Mouse (Mus musculus): Measurements from ENCODE around the gene Wee1.
"Not testable (repeated sequence)": the region's sequence is repeated elsewhere in the genome, so short reads cannot be mapped to it uniquely, and the experiment has no call there.

Wee1 gene

GRCm38 (mm10) chr7:110122565-110123422 lies 948 bp downstream of the Wee1 start:
- DNase-seq (ENCODE audit: low read depth in 1 of 2, low spot score in 2 of 2), result peak in 1 of 2 experiments; percentile 7

DNA sequence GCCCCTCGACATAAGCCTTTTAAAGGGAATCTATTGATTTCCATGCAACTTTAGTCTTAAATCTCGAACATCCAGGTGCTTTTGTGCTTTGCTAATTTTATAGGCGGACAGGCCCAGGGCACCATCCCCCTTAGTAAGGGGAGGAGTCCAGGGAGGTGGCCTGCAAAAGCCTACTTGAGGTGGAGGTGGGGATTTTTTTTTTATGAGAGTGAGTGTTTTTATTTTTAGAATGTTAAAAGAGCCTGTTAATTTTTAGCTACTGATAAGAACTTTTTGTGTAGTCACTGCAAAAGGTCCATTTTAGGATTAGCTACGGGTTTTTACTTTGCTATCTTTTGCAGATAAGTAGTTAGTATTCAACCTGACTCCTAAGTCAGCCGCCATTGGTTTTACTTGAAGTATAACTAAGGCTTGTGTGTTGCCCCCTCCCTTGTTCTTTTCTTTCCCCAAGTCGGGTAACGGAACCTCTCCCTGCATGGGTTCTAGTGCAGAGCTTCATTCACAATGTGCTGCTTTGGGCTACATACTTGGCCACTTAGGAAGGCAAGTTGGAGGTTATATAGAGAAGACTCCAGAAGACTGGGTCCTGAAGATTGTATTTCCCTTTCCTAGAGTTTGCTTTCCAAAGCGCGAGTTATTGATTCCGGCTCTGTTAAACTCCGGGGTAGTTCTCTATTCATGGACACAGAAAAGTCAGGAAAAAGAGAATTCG lies 2.2 kb downstream of the Wee1 start:
- no peak for DNase-seq (ENCODE audit: low read depth in 1 of 2, low spot score in 2 of 2)

DNA sequence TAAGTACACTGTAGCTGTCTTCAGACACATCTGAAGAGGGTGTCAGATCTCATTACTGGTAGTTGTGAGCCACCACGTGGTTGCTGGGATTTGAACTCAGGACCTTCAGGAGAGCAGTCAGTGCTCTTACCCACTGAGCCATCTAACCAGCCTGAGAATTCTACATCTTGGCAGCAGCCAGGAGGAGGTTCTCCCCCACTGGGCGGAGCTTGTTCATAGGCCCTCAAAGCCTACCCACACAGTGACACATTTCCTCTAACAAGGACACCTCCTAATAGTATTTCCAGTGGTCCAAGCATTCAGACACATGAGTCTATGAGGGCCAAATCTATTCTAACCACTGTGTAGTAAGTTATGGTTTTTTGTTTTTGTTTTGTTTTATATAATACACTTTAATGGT lies 6.7 kb downstream of the Wee1 start:
- no peak for DNase-seq (ENCODE audit: low read depth in 1 of 2, low spot score in 2 of 2)

DNA sequence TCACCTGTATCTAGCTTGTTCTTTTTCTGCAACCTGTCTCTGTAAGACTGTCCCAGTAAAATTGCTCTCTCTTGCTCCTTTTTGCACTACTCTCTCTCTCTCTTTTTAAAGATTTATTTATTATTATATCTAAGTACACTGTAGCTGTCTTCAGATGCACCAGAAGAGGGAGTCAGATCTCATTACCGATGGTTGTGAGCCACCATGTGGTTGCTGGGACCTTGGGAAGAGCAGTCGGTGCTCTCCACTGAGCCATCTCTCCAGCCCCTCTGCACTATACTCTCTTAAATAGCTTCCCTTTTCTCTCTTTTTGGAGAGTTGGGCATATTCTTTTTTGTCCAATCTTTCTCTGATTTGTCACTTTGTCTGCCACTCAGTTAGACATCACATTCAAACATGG lies 10.4 kb downstream of the Wee1 start:
- DNase-seq (ENCODE audit: low read depth in 1 of 2, low spot score in 2 of 2), result not testable (repeated sequence)

DNA sequence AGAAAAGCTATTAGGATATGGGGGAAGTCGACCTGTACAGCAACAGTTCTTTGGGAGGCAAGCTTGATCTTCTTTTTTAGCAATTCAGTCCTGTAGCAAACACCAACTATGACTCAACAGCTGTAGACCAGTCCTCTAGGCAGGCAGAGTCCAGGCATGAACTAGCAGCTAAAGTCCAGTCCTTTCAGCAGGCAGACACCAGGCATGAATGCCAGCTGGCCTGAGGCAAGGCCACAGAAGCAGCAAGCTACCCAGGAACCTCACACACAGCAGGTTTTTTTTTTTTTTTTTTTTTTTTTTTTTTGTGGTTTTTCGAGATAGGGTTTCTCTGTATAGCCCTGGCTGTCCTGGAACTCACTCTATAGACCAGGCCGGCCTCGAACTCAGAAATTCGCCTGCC lies 12.1 kb downstream of the Wee1 start:
- DNase-seq (ENCODE audit: low read depth in 1 of 2, low spot score in 2 of 2), result no peak

DNA sequence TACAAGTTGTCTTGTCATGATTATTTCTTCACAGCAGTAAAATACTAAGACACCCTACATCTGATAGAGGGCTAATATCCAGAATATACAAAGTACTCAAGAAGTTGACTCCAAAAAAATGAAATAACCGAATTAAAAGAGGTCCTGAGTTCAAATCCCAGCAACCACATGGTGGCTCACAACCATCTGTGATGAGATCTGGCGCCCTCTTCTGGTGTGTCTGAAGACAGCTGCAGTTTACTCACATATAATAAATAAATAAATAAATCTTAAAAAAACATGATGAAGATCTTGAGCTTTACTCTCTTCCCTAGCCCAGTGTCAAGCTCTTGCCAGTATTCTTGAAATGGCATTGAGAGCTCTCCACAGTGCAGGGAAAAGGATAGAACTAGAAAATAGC lies 16.7 kb downstream of the Wee1 start:
- DNase-seq (ENCODE audit: low read depth in 1 of 2, low spot score in 2 of 2), result no peak

DNA sequence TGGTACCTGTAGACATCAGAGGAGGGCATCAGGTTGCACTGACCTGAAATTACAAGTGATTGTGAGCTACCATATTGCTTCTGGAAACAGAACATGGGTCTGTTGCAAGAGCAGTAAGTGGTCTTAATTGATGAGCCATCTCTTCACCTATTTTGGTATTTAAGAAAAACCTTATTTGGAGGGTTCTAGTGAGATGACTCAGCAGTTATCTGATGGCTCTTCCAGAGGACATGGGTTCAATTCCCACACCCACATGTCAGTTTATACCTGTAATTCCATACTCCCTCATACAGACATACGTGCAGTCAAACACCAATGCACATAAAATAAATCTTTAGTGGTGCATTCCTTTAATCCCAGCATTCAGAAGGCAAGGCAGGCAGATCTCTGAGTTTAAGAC lies 22.0 kb downstream of the Wee1 start:
- DNase-seq (ENCODE audit: low read depth in 1 of 2, low spot score in 2 of 2), result no peak

GRCm38 (mm10) chr7:110152891-110153290 lies 31.0 kb downstream of the Wee1 start:
- DNase-seq (ENCODE audit: low read depth in 1 of 2, low spot score in 2 of 2), result no peak

DNA sequence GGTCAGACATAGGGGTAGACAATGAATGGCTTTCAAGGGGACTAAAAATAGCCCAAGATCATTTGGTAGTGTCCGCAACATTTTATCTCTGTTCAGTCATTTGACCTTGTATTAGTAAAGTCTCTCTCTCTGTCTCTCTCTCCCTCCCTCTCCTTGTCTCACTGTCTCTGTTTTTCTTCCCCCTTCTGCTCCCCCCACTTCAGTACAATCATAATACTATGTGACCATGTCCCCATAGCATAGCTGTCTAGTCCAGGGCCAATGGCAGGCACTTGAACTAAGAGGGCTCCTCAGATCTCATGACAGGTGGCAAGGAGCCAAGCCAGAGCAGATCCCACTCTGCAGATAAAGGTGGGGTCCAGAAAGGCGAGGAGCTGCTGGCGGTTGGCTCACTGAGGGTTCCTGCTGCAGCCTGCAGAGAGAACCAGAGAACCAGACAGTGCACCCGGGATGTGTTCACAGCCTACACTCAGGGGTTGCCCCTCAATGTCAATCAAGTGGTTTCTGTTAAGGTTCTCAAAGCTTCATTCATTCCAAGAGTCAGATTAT lies 34.9 kb downstream of the Wee1 start:
- no peak for DNase-seq (ENCODE audit: low read depth in 1 of 2, low spot score in 2 of 2)

GRCm38 (mm10) chr7:110157261-110157910 lies 35.5 kb downstream of the Wee1 start:
- no peak for DNase-seq (ENCODE audit: low read depth in 1 of 2, low spot score in 2 of 2)

DNA sequence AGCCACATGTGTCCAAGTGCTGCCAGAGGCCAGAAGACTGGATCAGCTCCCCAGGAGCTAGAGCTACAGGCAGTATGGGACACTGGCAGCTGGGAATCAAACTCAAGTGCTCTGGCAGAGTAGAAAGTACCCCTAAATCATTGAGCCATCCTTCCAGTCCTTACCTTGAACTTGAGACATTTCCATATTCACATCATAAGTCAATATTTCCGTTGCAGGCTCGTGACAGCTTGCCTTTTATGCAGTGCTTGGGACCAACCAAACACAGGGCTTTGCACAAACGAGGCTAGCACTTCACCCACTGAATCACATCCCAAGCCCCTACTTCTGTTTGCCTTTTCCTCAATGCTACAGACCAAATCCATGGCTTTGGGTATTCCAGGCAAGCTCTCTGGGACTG lies 36.2 kb downstream of the Wee1 start:
- no peak for DNase-seq (ENCODE audit: low read depth in 1 of 2, low spot score in 2 of 2)

DNA sequence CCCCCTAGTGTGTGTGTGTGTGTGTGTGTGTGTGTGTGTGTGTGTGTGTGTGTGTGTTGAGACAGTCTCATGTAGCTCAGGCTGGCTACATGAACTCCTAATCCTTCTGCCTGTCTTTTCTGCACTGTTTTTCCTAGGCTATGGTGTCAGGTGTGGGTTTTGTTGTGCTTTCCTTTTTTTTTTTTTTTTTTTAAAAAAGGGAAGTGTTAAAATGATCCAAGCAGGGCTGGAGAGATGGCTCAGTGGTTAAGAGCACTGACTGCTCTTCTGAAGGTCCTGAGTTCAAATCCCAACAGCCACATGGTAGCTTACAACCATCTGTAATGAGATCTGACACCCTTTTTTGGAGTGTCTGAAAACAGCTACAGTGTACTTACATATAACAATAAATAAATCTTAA lies 38.3 kb downstream of the Wee1 start:
- not testable (repeated sequence) for DNase-seq (ENCODE audit: low read depth in 1 of 2, low spot score in 2 of 2)

- DNase-seq (ENCODE audit: low read depth in 1 of 2, low spot score in 2 of 2), result no peak
Measured at GRCm38 (mm10) chr7:110160601-110161000, 38.8 kb downstream of the Wee1 start.

DNA sequence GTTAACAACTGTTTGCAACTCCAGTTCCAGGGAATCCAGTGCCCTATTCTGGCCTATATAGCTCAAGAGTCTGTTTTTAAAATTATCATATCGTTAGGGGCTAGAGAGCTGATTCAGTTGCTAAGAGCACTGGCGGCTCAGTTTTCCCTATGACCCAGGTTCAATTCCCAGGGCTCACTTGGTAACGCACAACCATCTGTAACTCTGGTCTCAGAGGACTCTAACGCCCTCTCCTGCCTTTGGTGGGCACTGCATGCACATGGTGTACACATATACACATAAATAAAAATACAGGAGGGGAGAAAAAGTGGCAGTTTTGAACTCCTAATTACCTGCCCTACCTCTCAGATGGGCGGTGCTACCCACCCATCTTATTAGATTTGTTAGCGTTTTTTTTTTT lies 41.2 kb downstream of the Wee1 start:
- no peak for DNase-seq (ENCODE audit: low read depth in 1 of 2, low spot score in 2 of 2)

- peak; percentile 62 to 78 for DNase-seq (ENCODE audit: low read depth in 1 of 2, low spot score in 2 of 2)
Measured at GRCm38 (mm10) chr7:110164103-110164681, 42.3 kb downstream of the Wee1 start.

DNA sequence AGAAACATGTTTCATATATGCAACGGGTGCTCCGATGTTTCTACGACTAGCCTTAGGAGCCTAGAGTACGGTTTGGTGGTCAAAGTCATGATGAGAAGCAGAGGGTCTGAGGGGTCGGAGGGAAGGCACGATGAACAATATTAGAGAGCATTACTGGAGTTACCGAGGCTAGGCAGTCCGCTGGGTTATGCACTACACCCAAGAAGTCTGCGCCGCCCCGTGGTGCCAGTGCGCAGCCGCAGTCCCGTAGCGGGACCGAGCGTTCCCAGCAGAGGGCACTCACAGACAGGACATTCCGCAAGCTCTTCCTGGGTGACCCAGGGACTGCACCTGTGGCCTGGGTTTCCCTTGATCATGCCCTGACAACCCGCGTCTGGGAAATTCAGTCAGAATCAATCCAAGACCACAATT lies 42.9 kb downstream of the Wee1 start:
- peak; percentile 80 to 88 for DNase-seq (ENCODE audit: low read depth in 1 of 2, low spot score in 2 of 2)

DNA sequence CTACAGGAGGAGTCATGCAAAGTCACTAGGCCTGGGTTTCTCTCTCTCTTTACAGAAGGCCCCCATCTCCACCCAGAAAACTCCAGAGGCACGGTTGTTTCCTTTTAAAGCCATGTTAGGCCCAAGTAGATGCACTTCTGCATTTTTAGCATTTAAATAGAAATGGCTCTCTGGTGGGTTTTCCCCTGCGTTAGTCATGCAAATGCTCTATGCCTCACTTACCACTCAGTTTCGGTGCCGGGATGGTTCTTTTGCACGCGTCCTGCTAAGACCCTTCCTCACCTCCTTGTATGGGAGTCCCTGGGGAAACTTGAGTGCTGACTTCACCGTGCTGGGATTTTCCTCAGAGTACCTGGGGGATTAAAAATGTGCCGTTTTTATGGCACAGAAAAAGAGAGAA lies 44.4 kb downstream of the Wee1 start:
- DNase-seq (ENCODE audit: low read depth in 1 of 2, low spot score in 2 of 2), result peak; percentile 24 to 53

DNA sequence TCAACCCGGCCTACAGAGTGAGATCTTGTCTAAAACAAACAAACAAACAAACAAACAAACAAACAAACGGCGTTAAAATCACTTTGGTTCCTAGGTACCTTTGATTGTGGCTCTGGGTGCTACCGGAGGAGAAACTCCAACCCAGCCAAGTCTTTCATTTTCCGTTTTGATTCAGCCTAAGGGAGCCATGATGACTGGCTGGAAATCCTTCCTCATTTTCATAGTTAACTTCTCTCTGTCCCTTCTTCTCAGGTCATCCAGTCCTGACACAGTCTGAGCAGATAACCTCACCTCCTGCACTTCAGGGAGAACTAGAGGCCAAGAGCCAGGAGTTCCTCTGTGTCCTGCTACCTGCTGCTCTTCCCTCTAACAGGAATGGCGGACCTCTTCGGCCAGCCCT lies 57.4 kb downstream of the Wee1 start:
- DNase-seq (ENCODE audit: low read depth in 1 of 2, low spot score in 2 of 2), result no peak

- DNase-seq (ENCODE audit: low read depth in 1 of 2, low spot score in 2 of 2), result no peak
Measured at GRCm38 (mm10) chr7:110180613-110181012, 58.8 kb downstream of the Wee1 start.

- no peak for DNase-seq (ENCODE audit: low read depth in 1 of 2, low spot score in 2 of 2)
Measured at GRCm38 (mm10) chr7:110181446-110181845, 59.6 kb downstream of the Wee1 start.

DNA sequence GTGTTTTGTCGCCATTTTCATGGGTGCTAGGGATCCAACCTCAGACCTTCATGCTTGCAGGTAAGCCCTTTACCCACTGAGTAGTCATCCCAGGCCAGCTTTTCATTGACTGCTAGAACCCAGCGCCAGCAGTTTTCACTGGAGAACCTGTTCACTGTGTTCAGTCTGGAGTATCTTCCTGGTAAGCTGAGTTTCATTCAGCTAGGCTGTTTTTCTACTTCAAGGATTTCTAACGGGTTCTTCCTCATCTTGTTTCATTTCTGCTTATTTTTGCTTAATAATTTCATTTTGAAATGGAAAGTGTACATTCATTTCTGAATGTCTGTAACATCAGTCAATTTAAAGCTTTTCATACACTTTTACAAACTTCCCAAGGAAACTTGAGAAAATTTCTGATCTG lies 62.8 kb downstream of the Wee1 start:
- no peak for DNase-seq (ENCODE audit: low read depth in 1 of 2, low spot score in 2 of 2)

Data from monocyte, adult 2 months (primary cell).